Comparison of ENCODE assay signal across 8 mouse cellular contexts in genomic region chr2:52676913-52677303, GRCm38 (mm10). TPM values are rescaled to one million over a fixed set of nuclear protein-coding genes. Genes with fewer than 3 reads are reported as not detected.
DNase-seq lines count a peak whose midpoint lies in the region; ATAC-seq lines count a peak whose summit lies in the region.
"Had no signal": no experiment of that assay in that cellular context is flagged by ENCODE, and none has a peak within 500 bp of the region (broad histone marks: within the 10 kb centered on the region; RNA-seq: fewer than 3 reads in every experiment).

No protein-coding gene starts in this region.

- peak overlapping the region; percentile 70 for H3K4me3 ChIP-seq in embryonic facial prominence, embryonic 13.5 days
- H3K4me3 ChIP-seq in neural tube, embryonic 13.5 days: peak overlapping the region; percentile 66

- H3K4me2 ChIP-seq in embryonic facial prominence, embryonic 13.5 days: peak overlapping the region; percentile 96
- peak overlapping the region; percentile 92 for H3K4me2 ChIP-seq in neural tube, embryonic 13.5 days

- no peak for ATAC-seq in embryonic facial prominence, embryonic 13.5 days (ENCODE audit: insufficient number of reproducible peaks, insufficient read depth, low FRiP score, low TSS enrichment, low read depth)
- ATAC-seq in neural tube, embryonic 13.5 days (ENCODE audit: low read depth): 0 out of 2 replicates have a peak, but pooled peaks have one; percentile 2
- no peak for ATAC-seq in inflammation-experienced regulatory T-cells, adult 6 months

- H3K27me3 ChIP-seq in embryonic facial prominence, embryonic 13.5 days: peaks cover 31% of the 10 kb centered on the region
- peaks cover 40% of the 10 kb centered on the region for H3K27me3 ChIP-seq in neural tube, embryonic 13.5 days

- no peak overlapping the region for H3K27ac ChIP-seq in embryonic facial prominence, embryonic 13.5 days
- no peak overlapping the region for H3K27ac ChIP-seq in neural tube, embryonic 13.5 days (replicated peaks)
- H3K27ac ChIP-seq: liver, embryonic 13.5 days had no signal

- no peaks in the 10 kb centered on the region for H3K9me3 ChIP-seq in embryonic facial prominence, embryonic 13.5 days
- no peaks in the 10 kb centered on the region for H3K9me3 ChIP-seq in neural tube, embryonic 13.5 days
- H3K9me3 ChIP-seq: liver, embryonic 13.5 days had no signal

- H3K4me1 ChIP-seq in embryonic facial prominence, embryonic 13.5 days: peaks cover 14% of the 10 kb centered on the region
- peaks cover 11% of the 10 kb centered on the region for H3K4me1 ChIP-seq in neural tube, embryonic 13.5 days (replicated peaks)
- H3K4me1 ChIP-seq: liver, embryonic 13.5 days had no signal

- peak; percentile 39 for DNase-seq in right cerebral cortex, postnatal 14 days
- no peak for DNase-seq in right cerebral cortex, adult 18-20 months
- peak; percentile 26 for DNase-seq in kidney, adult 9 months
- DNase-seq in gastrocnemius, postnatal 25 days: no peak
- DNase-seq: liver, embryonic 13.5 days had no signal

- 1% methylated on average over 6 of the region's 6 CpGs for WGBS in embryonic facial prominence, embryonic 13.5 days
- 8% methylated on average over 6 of the region's 6 CpGs for WGBS in neural tube, embryonic 13.5 days

- no peaks in the 10 kb centered on the region for H3K36me3 ChIP-seq in embryonic facial prominence, embryonic 13.5 days
- H3K36me3 ChIP-seq in neural tube, embryonic 13.5 days: no peaks in the 10 kb centered on the region
- H3K36me3 ChIP-seq: liver, embryonic 13.5 days had no signal

- no peak overlapping the region for H3K9ac ChIP-seq in embryonic facial prominence, embryonic 13.5 days
- H3K9ac ChIP-seq in neural tube, embryonic 13.5 days: peak overlapping the region; percentile 82; the same call in 1 of the 2 replicates
- H3K9ac ChIP-seq: liver, embryonic 13.5 days had no signal

RNA-seq across cellular contexts. Expression of gene Cacnb4, which starts 0.3 kb away (rescaled TPM):
- 1.3 and 2.5 TPM in 2 replicates for polyA plus RNA-seq in embryonic facial prominence, embryonic 13.5 days (2015; fragmentation: Nextera tagmentation; extraction: Ambion mirVana)
- polyA plus RNA-seq in neural tube, embryonic 13.5 days (2015; fragmentation: Nextera tagmentation; extraction: Ambion mirVana): 9.1 and 12.7 TPM in 2 replicates
- polyA plus RNA-seq in inflammation-experienced regulatory T-cells, adult 6 months (2017; shearing (Covaris generic)): under 1 TPM; 0.13 to 0.58 (median 0.30) TPM
- total RNA-seq in gastrocnemius, postnatal 25 days (2021): under 1 TPM; 0.15 to 0.19 TPM

Comparison
In these comparisons a context has a peak if more than half of its experiments do, and no peak if none do; other contexts are left out.
1. DNase-seq: peak in right cerebral cortex, postnatal 14 days (single experiment) and kidney, adult 9 months (single experiment); none in right cerebral cortex, adult 18-20 months (single experiment) and gastrocnemius, postnatal 25 days (single experiment).